Mouse (Mus musculus): ENCODE results near the gene Utrn. TPM values are rescaled to one million over a fixed set of nuclear protein-coding genes. Genes with fewer than 3 reads are reported as not detected.

The Utrn gene
- polyA plus RNA-seq, 1 experiment from 2014 or later, result 23.0 TPM

- DNase-seq (ENCODE audit: low spot score), result no peak
- no peak for ATAC-seq (replicated peaks; ENCODE audit: low FRiP score)
- H3K9me3 ChIP-seq (ENCODE audit: control insufficient read depth, low read length), result no peaks in the 10 kb centered on the region
- H3K36me3 ChIP-seq (ENCODE audit: control insufficient read depth, insufficient read depth, low read length), result no peaks in the 10 kb centered on the region
- H3K4me1 ChIP-seq (replicated peaks; ENCODE audit: control insufficient read depth, insufficient read depth, low read length), result no peaks in the 10 kb centered on the region
- WGBS, result 83% methylated on average over 2 of the region's 2 CpGs
- H3K4me2 ChIP-seq, result no peak overlapping the region
- H3K27ac ChIP-seq (ENCODE audit: low read depth, low read length), result no peak overlapping the region
- H3K4me3 ChIP-seq (ENCODE audit: low read depth, low read length), result no peak overlapping the region
- no peak overlapping the region for H3K9ac ChIP-seq (ENCODE audit: low read depth, low read length)
- no peaks in the 10 kb centered on the region for H3K27me3 ChIP-seq (replicated peaks; ENCODE audit: control insufficient read depth, insufficient read depth, low read length)
These were observed 436.0 kb downstream of the Utrn start for GRCm38 (mm10) chr10:12433161-12433560.

- Histone ChIP-seq H3K27ac (ENCODE audit: low read depth, low read length) (no peak overlapping the region), H3K4me1 (replicated peaks; ENCODE audit: control insufficient read depth, insufficient read depth, low read length) (no peaks in the 10 kb centered on the region), H3K4me2 (no peak overlapping the region), H3K9me3 (ENCODE audit: control insufficient read depth, low read length) (no peaks in the 10 kb centered on the region), H3K27me3 (replicated peaks; ENCODE audit: control insufficient read depth, insufficient read depth, low read length) (no peaks in the 10 kb centered on the region), H3K9ac (ENCODE audit: low read depth, low read length) (no peak overlapping the region), H3K4me3 (ENCODE audit: low read depth, low read length) (no peak overlapping the region), H3K36me3 (ENCODE audit: control insufficient read depth, insufficient read depth, low read length) (no peaks in the 10 kb centered on the region)
- no peak for DNase-seq (ENCODE audit: low spot score)
- no peak for ATAC-seq (replicated peaks; ENCODE audit: low FRiP score)
These were observed 438.8 kb downstream of the Utrn start for GRCm38 (mm10) chr10:12430399-12430798.

GRCm38 (mm10) chr10:12426866-12427265, 442.3 kb downstream of the Utrn start:
- Histone ChIP-seq H3K27me3 (replicated peaks; ENCODE audit: control insufficient read depth, insufficient read depth, low read length) (no peaks in the 10 kb centered on the region), H3K36me3 (ENCODE audit: control insufficient read depth, insufficient read depth, low read length) (no peaks in the 10 kb centered on the region), H3K4me3 (ENCODE audit: low read depth, low read length) (no peak overlapping the region), H3K4me1 (replicated peaks; ENCODE audit: control insufficient read depth, insufficient read depth, low read length) (no peaks in the 10 kb centered on the region), H3K4me2 (no peak overlapping the region), H3K9me3 (ENCODE audit: control insufficient read depth, low read length) (no peaks in the 10 kb centered on the region), H3K9ac (ENCODE audit: low read depth, low read length) (no peak overlapping the region), H3K27ac (ENCODE audit: low read depth, low read length) (no peak overlapping the region)
- 79% methylated on average over 8 of the region's 8 CpGs for WGBS
- DNase-seq (ENCODE audit: low spot score) (no peak), ATAC-seq (replicated peaks; ENCODE audit: low FRiP score) (no peak)

GRCm38 (mm10) chr10:12424944-12425343, 444.2 kb downstream of the Utrn start:
- DNase-seq (ENCODE audit: low spot score) (no peak), ATAC-seq (replicated peaks; ENCODE audit: low FRiP score) (no peak)
- Histone ChIP-seq H3K4me2 (no peak overlapping the region), H3K9ac (ENCODE audit: low read depth, low read length) (no peak overlapping the region), H3K27ac (ENCODE audit: low read depth, low read length) (no peak overlapping the region), H3K36me3 (ENCODE audit: control insufficient read depth, insufficient read depth, low read length) (no peaks in the 10 kb centered on the region), H3K4me1 (replicated peaks; ENCODE audit: control insufficient read depth, insufficient read depth, low read length) (no peaks in the 10 kb centered on the region), H3K27me3 (replicated peaks; ENCODE audit: control insufficient read depth, insufficient read depth, low read length) (no peaks in the 10 kb centered on the region), H3K9me3 (ENCODE audit: control insufficient read depth, low read length) (no peaks in the 10 kb centered on the region), H3K4me3 (ENCODE audit: low read depth, low read length) (no peak overlapping the region)
- WGBS, result 60% methylated on average over 2 of the region's 2 CpGs

- Histone ChIP-seq H3K9ac (ENCODE audit: low read depth, low read length) (no peak overlapping the region), H3K9me3 (ENCODE audit: control insufficient read depth, low read length) (no peaks in the 10 kb centered on the region), H3K27ac (ENCODE audit: low read depth, low read length) (no peak overlapping the region), H3K4me3 (ENCODE audit: low read depth, low read length) (no peak overlapping the region), H3K4me2 (no peak overlapping the region), H3K27me3 (replicated peaks; ENCODE audit: control insufficient read depth, insufficient read depth, low read length) (no peaks in the 10 kb centered on the region), H3K4me1 (replicated peaks; ENCODE audit: control insufficient read depth, insufficient read depth, low read length) (no peaks in the 10 kb centered on the region), H3K36me3 (ENCODE audit: control insufficient read depth, insufficient read depth, low read length) (no peaks in the 10 kb centered on the region)
- ATAC-seq (replicated peaks; ENCODE audit: low FRiP score), result no peak
- DNase-seq (ENCODE audit: low spot score), result no peak
- 92% methylated on average over 7 of the region's 7 CpGs for WGBS
These were observed 445.0 kb downstream of the Utrn start for GRCm38 (mm10) chr10:12423994-12424725.

GRCm38 (mm10) chr10:12414967-12415366, 454.2 kb downstream of the Utrn start:
- Histone ChIP-seq H3K9ac (ENCODE audit: low read depth, low read length) (no peak overlapping the region), H3K27ac (ENCODE audit: low read depth, low read length) (no peak overlapping the region), H3K4me1 (replicated peaks; ENCODE audit: control insufficient read depth, insufficient read depth, low read length) (no peaks in the 10 kb centered on the region), H3K27me3 (replicated peaks; ENCODE audit: control insufficient read depth, insufficient read depth, low read length) (no peaks in the 10 kb centered on the region), H3K9me3 (ENCODE audit: control insufficient read depth, low read length) (no peaks in the 10 kb centered on the region), H3K4me3 (ENCODE audit: low read depth, low read length) (no peak overlapping the region), H3K36me3 (ENCODE audit: control insufficient read depth, insufficient read depth, low read length) (peaks cover 3% of the 10 kb centered on the region; the same call in 1 of the 2 replicates), H3K4me2 (no peak overlapping the region)
- WGBS, result 73% methylated on average over 3 of the region's 3 CpGs
- ATAC-seq (replicated peaks; ENCODE audit: low FRiP score), result no peak
- DNase-seq (ENCODE audit: low spot score), result no peak

GRCm38 (mm10) chr10:12406338-12407110, 462.6 kb downstream of the Utrn start:
- Histone ChIP-seq H3K4me3 (ENCODE audit: low read depth, low read length) (no peak overlapping the region), H3K9me3 (ENCODE audit: control insufficient read depth, low read length) (no peaks in the 10 kb centered on the region), H3K27me3 (replicated peaks; ENCODE audit: control insufficient read depth, insufficient read depth, low read length) (no peaks in the 10 kb centered on the region), H3K9ac (ENCODE audit: low read depth, low read length) (no peak overlapping the region), H3K36me3 (ENCODE audit: control insufficient read depth, insufficient read depth, low read length) (no peaks in the 10 kb centered on the region; the same call in 1 of the 2 replicates), H3K4me2 (no peak overlapping the region), H3K4me1 (replicated peaks; ENCODE audit: control insufficient read depth, insufficient read depth, low read length) (no peaks in the 10 kb centered on the region), H3K27ac (ENCODE audit: low read depth, low read length) (no peak overlapping the region)
- DNase-seq (ENCODE audit: low spot score) (no peak), ATAC-seq (replicated peaks; ENCODE audit: low FRiP score) (no peak)
- WGBS, result 85% methylated on average over 12 of the region's 12 CpGs

GRCm38 (mm10) chr10:12399450-12399849, 469.7 kb downstream of the Utrn start:
- no peaks in the 10 kb centered on the region; the same call in 1 of the 2 replicates for H3K36me3 ChIP-seq (ENCODE audit: control insufficient read depth, insufficient read depth, low read length)
- no peak overlapping the region for H3K4me2 ChIP-seq
- WGBS, result 62% methylated on average over 2 of the region's 2 CpGs
- H3K4me1 ChIP-seq (replicated peaks; ENCODE audit: control insufficient read depth, insufficient read depth, low read length), result no peaks in the 10 kb centered on the region
- H3K9me3 ChIP-seq (ENCODE audit: control insufficient read depth, low read length), result no peaks in the 10 kb centered on the region
- H3K9ac ChIP-seq (ENCODE audit: low read depth, low read length), result no peak overlapping the region
- no peak for DNase-seq (ENCODE audit: low spot score)
- ATAC-seq (replicated peaks; ENCODE audit: low FRiP score), result no peak
- H3K27me3 ChIP-seq (replicated peaks; ENCODE audit: control insufficient read depth, insufficient read depth, low read length), result no peaks in the 10 kb centered on the region
- no peak overlapping the region for H3K27ac ChIP-seq (ENCODE audit: low read depth, low read length)
- no peak overlapping the region for H3K4me3 ChIP-seq (ENCODE audit: low read depth, low read length)

- no peaks in the 10 kb centered on the region for H3K9me3 ChIP-seq (ENCODE audit: control insufficient read depth, low read length)
- H3K4me2 ChIP-seq, result no peak overlapping the region
- no peak overlapping the region for H3K27ac ChIP-seq (ENCODE audit: low read depth, low read length)
- no peaks in the 10 kb centered on the region for H3K27me3 ChIP-seq (replicated peaks; ENCODE audit: control insufficient read depth, insufficient read depth, low read length)
- H3K4me1 ChIP-seq (replicated peaks; ENCODE audit: control insufficient read depth, insufficient read depth, low read length), result no peaks in the 10 kb centered on the region
- no peaks in the 10 kb centered on the region for H3K36me3 ChIP-seq (ENCODE audit: control insufficient read depth, insufficient read depth, low read length)
- ATAC-seq (replicated peaks; ENCODE audit: low FRiP score) (no peak), DNase-seq (ENCODE audit: low spot score) (no peak)
- 100% methylated on average over 1 of the region's 1 CpGs for WGBS
- no peak overlapping the region for H3K4me3 ChIP-seq (ENCODE audit: low read depth, low read length)
- H3K9ac ChIP-seq (ENCODE audit: low read depth, low read length), result no peak overlapping the region
These were observed 489.0 kb downstream of the Utrn start for GRCm38 (mm10) chr10:12380139-12380538.

All from liver, embryonic 11.5 days (tissue).